Mouse (Mus musculus): ENCODE measurements around the gene Sh3gl3.

Gene Sh3gl3

GRCm38 (mm10) chr7:82235486-82235885 is 61.8 kb downstream of the Sh3gl3 start:
- peak; percentile 63 for DNase-seq (ENCODE audit: low read depth, low spot score)

- DNase-seq (ENCODE audit: low read depth, low spot score), result peak; percentile 72
Measured at GRCm38 (mm10) chr7:82236152-82236898, 62.7 kb downstream of the Sh3gl3 start.

GRCm38 (mm10) chr7:82236899-82237162 is 63.2 kb downstream of the Sh3gl3 start:
- DNase-seq (ENCODE audit: low read depth, low spot score), result peak; percentile 66

- peak; percentile 57 for DNase-seq (ENCODE audit: low read depth, low spot score)
Measured at GRCm38 (mm10) chr7:82240424-82241240, 67.0 kb downstream of the Sh3gl3 start.

GRCm38 (mm10) chr7:82244701-82245100 is 71.1 kb downstream of the Sh3gl3 start:
- no peak for DNase-seq (ENCODE audit: low read depth, low spot score)

- no peak for DNase-seq (ENCODE audit: low read depth, low spot score)
Measured at GRCm38 (mm10) chr7:82248953-82249695, 75.5 kb downstream of the Sh3gl3 start.

GRCm38 (mm10) chr7:82253309-82253708 is 79.7 kb downstream of the Sh3gl3 start:
- DNase-seq (ENCODE audit: low read depth, low spot score), result no peak

GRCm38 (mm10) chr7:82256936-82257335 is 83.3 kb downstream of the Sh3gl3 start:
- no peak for DNase-seq (ENCODE audit: low read depth, low spot score)

- no peak for DNase-seq (ENCODE audit: low read depth, low spot score)
Measured at GRCm38 (mm10) chr7:82257530-82257929, 83.9 kb downstream of the Sh3gl3 start.

GRCm38 (mm10) chr7:82260210-82260609 is 86.6 kb downstream of the Sh3gl3 start:
- DNase-seq (ENCODE audit: low read depth, low spot score), result peak; percentile 79

GRCm38 (mm10) chr7:82263141-82263540 is 89.5 kb downstream of the Sh3gl3 start:
- peak; percentile 88 for DNase-seq (ENCODE audit: low read depth, low spot score)

GRCm38 (mm10) chr7:82264119-82264518 is 90.5 kb downstream of the Sh3gl3 start:
- no peak for DNase-seq (ENCODE audit: low read depth, low spot score)

- DNase-seq (ENCODE audit: low read depth, low spot score), result no peak
Measured at GRCm38 (mm10) chr7:82265365-82265764, 91.7 kb downstream of the Sh3gl3 start.

- DNase-seq (ENCODE audit: low read depth, low spot score), result peak; percentile 26
Measured at GRCm38 (mm10) chr7:82269948-82270347, 96.3 kb downstream of the Sh3gl3 start.

- DNase-seq (ENCODE audit: low read depth, low spot score), result no peak
Measured at GRCm38 (mm10) chr7:82271742-82272141, 98.1 kb downstream of the Sh3gl3 start.

GRCm38 (mm10) chr7:82272875-82273274 is 99.2 kb downstream of the Sh3gl3 start:
- DNase-seq (ENCODE audit: low read depth, low spot score), result peak; percentile 53

GRCm38 (mm10) chr7:82274011-82274709 is 100.5 kb downstream of the Sh3gl3 start:
- peak; percentile 67 for DNase-seq (ENCODE audit: low read depth, low spot score)

GRCm38 (mm10) chr7:82274975-82275374 is 101.3 kb downstream of the Sh3gl3 start:
- DNase-seq (ENCODE audit: low read depth, low spot score), result no peak

GRCm38 (mm10) chr7:82275529-82276204 is 102.0 kb downstream of the Sh3gl3 start:
- DNase-seq (ENCODE audit: low read depth, low spot score), result no peak

GRCm38 (mm10) chr7:82282011-82282410 is 108.4 kb downstream of the Sh3gl3 start:
- no peak for DNase-seq (ENCODE audit: low read depth, low spot score)

GRCm38 (mm10) chr7:82282464-82282863 is 108.8 kb downstream of the Sh3gl3 start:
- no peak for DNase-seq (ENCODE audit: low read depth, low spot score)

Data from CD4-positive, CD25-positive, alpha-beta regulatory T cell, adult 2 months (primary cell).